Mouse (Mus musculus) testis, postnatal 10 days (tissue): ENCODE measurements around the gene Tfpi.

Experiments used
- DNase-seq: peaks from one replicate; pipeline ENCODE4 v3.0.0; 2021; ENCODE audit warnings: low spot score

Gene Tfpi

GRCm38 (mm10) chr2:84388023-84388416 lies 88.6 kb downstream of the Tfpi start:
- no peak for DNase-seq

GRCm38 (mm10) chr2:84387394-84388022 lies 89.1 kb downstream of the Tfpi start:
- no peak for DNase-seq

GRCm38 (mm10) chr2:84386563-84387393 lies 89.8 kb downstream of the Tfpi start:
- DNase-seq = no peak

- DNase-seq = no peak
Measured at GRCm38 (mm10) chr2:84384911-84385693, 91.5 kb downstream of the Tfpi start.

- DNase-seq = no peak
Measured at GRCm38 (mm10) chr2:84383828-84384227, 92.7 kb downstream of the Tfpi start.
